ENCODE assay signal across 10 mouse cellular contexts in the genomic region with DNA sequence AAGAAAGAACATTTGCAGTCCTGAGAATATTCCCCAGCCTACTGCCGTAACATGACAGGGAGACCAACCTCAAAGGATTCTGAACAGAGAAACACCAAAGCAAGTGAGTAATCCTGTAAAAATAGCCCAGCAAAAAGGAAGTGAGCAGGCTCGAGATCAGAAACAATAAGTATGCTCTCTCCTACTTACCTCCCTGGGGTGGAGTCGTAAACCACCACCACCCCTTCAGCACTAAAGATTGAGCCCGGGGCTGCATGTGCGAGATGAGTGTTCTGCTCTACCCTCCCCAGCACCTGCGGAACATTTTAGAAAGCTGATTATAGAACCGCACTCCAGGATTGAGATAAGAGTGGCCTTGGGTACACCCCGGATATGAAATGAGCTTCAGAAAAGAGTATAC.
A peak's percentile ranks its signal among the peaks of the same experiment; 100 is the strongest.
DNase-seq lines count a peak whose midpoint lies in the region; ATAC-seq and TF ChIP-seq lines count a peak whose summit lies in the region.
"Had no signal": no experiment of that assay in that cellular context is flagged by ENCODE, and none has a peak within 500 bp of the region (broad histone marks: within the 10 kb centered on the region; RNA-seq: fewer than 3 reads in every experiment).

No protein-coding gene starts in this region.

- no peak for ATAC-seq in hindbrain, embryonic 13.5 days (ENCODE audit: low FRiP score)
- no peak for ATAC-seq in hindbrain, embryonic 16.5 days
- peak; percentile 79 for ATAC-seq in CD4-positive, CD25-positive, alpha-beta regulatory T cell, adult 4 months
- ATAC-seq in megakaryocyte-erythroid progenitor cell, adult 5-6 weeks (replicated peaks; ENCODE audit: low FRiP score, low TSS enrichment, poor library complexity, severe bottlenecking), result peak; percentile 78
- ATAC-seq: Patski had no signal

- no peaks in the 10 kb centered on the region for H3K4me1 ChIP-seq in hindbrain, embryonic 13.5 days (replicated peaks)
- no peaks in the 10 kb centered on the region for H3K4me1 ChIP-seq in hindbrain, embryonic 16.5 days (ENCODE audit: control insufficient read depth, insufficient read depth, low read depth, low read length)
- H3K4me1 ChIP-seq in cortical plate, adult 2 months (ENCODE audit: control insufficient read depth, insufficient read depth, low read length), result peaks cover 19% of the 10 kb centered on the region

- peaks cover 61% of the 10 kb centered on the region for H3K36me3 ChIP-seq in hindbrain, embryonic 13.5 days
- H3K36me3 ChIP-seq in hindbrain, embryonic 16.5 days (ENCODE audit: control insufficient read depth, insufficient read depth, low read length), result peaks cover 20% of the 10 kb centered on the region

- H3K27ac ChIP-seq in hindbrain, embryonic 13.5 days, result peak overlapping the region; percentile 8; the same call in 1 of the 2 replicates
- H3K27ac ChIP-seq in hindbrain, embryonic 16.5 days (ENCODE audit: low read depth, low read length), result no peak overlapping the region
- H3K27ac ChIP-seq in cortical plate, adult 2 months (ENCODE audit: insufficient read depth, low read length), result peak overlapping the region; percentile 97

- no peaks in the 10 kb centered on the region for H3K9me3 ChIP-seq in hindbrain, embryonic 13.5 days
- no peaks in the 10 kb centered on the region for H3K9me3 ChIP-seq in hindbrain, embryonic 16.5 days (ENCODE audit: control insufficient read depth, low read length)

- TF ChIP-seq CTCF in cortical plate, adult 2 months (IDR thresholded peaks at IDR 0.05; ENCODE audit: extremely low read depth, insufficient read depth, low read length), result no peak

- H3K27me3 ChIP-seq in hindbrain, embryonic 13.5 days, result no peaks in the 10 kb centered on the region
- H3K27me3 ChIP-seq in hindbrain, embryonic 16.5 days (replicated peaks; ENCODE audit: control insufficient read depth, insufficient read depth, low read length), result no peaks in the 10 kb centered on the region
- H3K27me3 ChIP-seq: Patski had no signal

- no peak overlapping the region for H3K9ac ChIP-seq in hindbrain, embryonic 13.5 days
- H3K9ac ChIP-seq in hindbrain, embryonic 16.5 days (ENCODE audit: low read depth, low read length), result no peak overlapping the region

- WGBS in hindbrain, embryonic 13.5 days, result 84% methylated on average over 8 of the region's 8 CpGs
- WGBS in hindbrain, embryonic 16.5 days, result 87% methylated on average over 8 of the region's 8 CpGs

- TF ChIP-seq POLR2A in cortical plate, adult 2 months (IDR thresholded peaks at IDR 0.05; ENCODE audit: extremely low read depth, insufficient read depth, low read length), result no peak

- H3K4me2 ChIP-seq in hindbrain, embryonic 13.5 days, result no peak overlapping the region
- no peak overlapping the region for H3K4me2 ChIP-seq in hindbrain, embryonic 16.5 days (ENCODE audit: low read length)

- DNase-seq in cerebellum, postnatal 14 days, result no peak
- DNase-seq in cerebellum, adult 8-10 months, result no peak
- DNase-seq in kidney, postnatal 14 days, result no peak

- H3K4me3 ChIP-seq in hindbrain, embryonic 13.5 days, result no peak overlapping the region
- no peak overlapping the region for H3K4me3 ChIP-seq in hindbrain, embryonic 16.5 days (ENCODE audit: low read length)
- no peak overlapping the region for H3K4me3 ChIP-seq in cortical plate, adult 2 months (ENCODE audit: insufficient read depth, low read length)
- H3K4me3 ChIP-seq: myocyte had no signal

Comparison
In these comparisons a context has a peak if more than half of its experiments do, and no peak if none do; other contexts are left out.
1. ATAC-seq: peak in CD4-positive, CD25-positive, alpha-beta regulatory T cell, adult 4 months (single experiment) and megakaryocyte-erythroid progenitor cell, adult 5-6 weeks (single experiment); none in hindbrain, embryonic 13.5 days (single experiment) and hindbrain, embryonic 16.5 days (single experiment).